Mouse (Mus musculus): Measurements from ENCODE around the gene Tmem30c. TPM values are rescaled to one million over a fixed set of nuclear protein-coding genes. Genes with fewer than 3 reads are reported as not detected.

Gene Tmem30c
- polyA plus RNA-seq (2021; fragmentation: Nextera tagmentation): not detected in 2 replicates
- long read RNA-seq, experiment 1: 0 reads
- long read RNA-seq, experiment 2: 0 reads

GRCm38 (mm10) chr16:57292765-57293164, at the start of gene Tmem30c:
TSS of gene Tmem30c (minus strand) at chr16:57292865.

GRCm38 (mm10) chr16:57231089-57231936, 61.4 kb downstream of the Tmem30c start, which contains the start of gene Tbc1d23:
TSS of gene Tbc1d23 (minus strand) at chr16:57231504.

Other genes with a start within 250 kb of the Tmem30c start
- gene Tmem45a2, start 221.5 kb downstream of the Tmem30c start, polyA plus RNA-seq (2021; fragmentation: Nextera tagmentation): 0.10 TPM in 1 of 2 replicates, not detected in the other
- gene Tomm70a, start 171.2 kb downstream of the Tmem30c start, polyA plus RNA-seq (2021; fragmentation: Nextera tagmentation): 33.9 and 36.5 TPM in 2 replicates
- gene Nit2, start 125.5 kb downstream of the Tmem30c start, polyA plus RNA-seq (2021; fragmentation: Nextera tagmentation): 21.8 and 23.6 TPM in 2 replicates
- 10.0 and 10.5 TPM in 2 replicates for gene Tbc1d23, start 61.4 kb downstream of the Tmem30c start, polyA plus RNA-seq (2021; fragmentation: Nextera tagmentation)
- 0.97 and 1.3 TPM in 2 replicates for gene Filip1l, start 60.2 kb upstream of the Tmem30c start, polyA plus RNA-seq (2021; fragmentation: Nextera tagmentation)

Measured in layer of hippocampus, adult 6 months (tissue).